Mouse (Mus musculus) myocyte (in vitro differentiated cells): ENCODE measurements at regions not wholly inside any gene's neighbourhood (a gene's known extent, or its start where the extent isn't known, plus 50 kb on each side); places are given as distances from the start of the nearest gene placed in this dataset.

ENCODE experiments used
- H3K27me3 ChIP-seq: one replicate; pipeline ENCODE4 v1.6.1; 2011; ENCODE audit not compliant: control insufficient read depth, insufficient read depth, insufficient read length
- H3K36me3 ChIP-seq: one replicate; pipeline ENCODE4 v1.6.1; 2011; ENCODE audit not compliant: control insufficient read depth, insufficient read depth
- H3K4me2 ChIP-seq: one replicate; pipeline ENCODE4 v1.6.1; 2011; ENCODE audit warnings: low read depth, control low read depth
- H3K4me3 ChIP-seq: one replicate; pipeline ENCODE4 v1.5.1; 2011; ENCODE audit warnings: mild to moderate bottlenecking, control low read depth, moderate library complexity
- H3K79me2 ChIP-seq: one replicate; pipeline ENCODE4 v1.6.1; 2011; ENCODE audit not compliant: control insufficient read depth, insufficient read depth
- H3ac ChIP-seq: one replicate; pipeline ENCODE4 v1.6.1; 2011; ENCODE audit not compliant: control insufficient read depth, insufficient read length
- CEBPB ChIP-seq: IDR thresholded peaks from 2 replicates; pipeline ENCODE4 v1.6.1; 2011; ENCODE audit warnings: mild to moderate bottlenecking, moderate library complexity; ENCODE audit not compliant: poor library complexity, insufficient read depth, severe bottlenecking
- E2F4 ChIP-seq: IDR thresholded peaks from one replicate; pipeline ENCODE4 v1.6.1; 2011; ENCODE audit warnings: mild to moderate bottlenecking, control low read depth, moderate library complexity; ENCODE audit not compliant: insufficient read depth
- MAX ChIP-seq: IDR thresholded peaks from one replicate; pipeline ENCODE4 v1.6.1; 2011; ENCODE audit warnings: low read depth, mild to moderate bottlenecking, control low read depth
- MYOD1 ChIP-seq, 3 experiments: IDR thresholded peaks; one replicate each; pipeline ENCODE4 v1.6.1; 2011; ENCODE audit warnings: control low read depth in 2 of 3, low read depth in 2 of 3, mild to moderate bottlenecking in 2 of 3, moderate library complexity in 1 of 3; ENCODE audit not compliant: insufficient read length in 2 of 3, control insufficient read depth in 1 of 3
- MYOG ChIP-seq, 3 experiments: IDR thresholded peaks; one replicate each; pipeline ENCODE4 v1.6.1; 2011; ENCODE audit warnings: control low read depth in 2 of 3, low read depth in 2 of 3, mild to moderate bottlenecking in 2 of 3; ENCODE audit not compliant: insufficient read length in 2 of 3, control insufficient read depth in 1 of 3, insufficient read depth in 1 of 3
- POLR2A ChIP-seq: IDR thresholded peaks from one replicate; pipeline ENCODE4 v1.6.1; 2011; ENCODE audit warnings: low read depth, mild to moderate bottlenecking, control low read depth, moderate library complexity; ENCODE audit not compliant: insufficient read length
- POLR2AphosphoS2 ChIP-seq: IDR thresholded peaks from one replicate; pipeline ENCODE4 v1.6.1; 2011; ENCODE audit warnings: low read depth, control low read depth; ENCODE audit not compliant: insufficient read length
- REST ChIP-seq: IDR thresholded peaks from one replicate; pipeline ENCODE4 v1.6.1; 2011; ENCODE audit warnings: mild to moderate bottlenecking, control low read depth, moderate library complexity; ENCODE audit not compliant: insufficient read depth, insufficient read length
- SRF ChIP-seq: IDR thresholded peaks from one replicate; pipeline ENCODE4 v1.6.1; 2011; ENCODE audit warnings: low read depth; ENCODE audit not compliant: control insufficient read depth, insufficient read length
- TCF12 ChIP-seq: IDR thresholded peaks from one replicate; pipeline ENCODE4 v1.6.1; 2011; ENCODE audit warnings: mild to moderate bottlenecking, control low read depth; ENCODE audit not compliant: poor library complexity, insufficient read depth, severe bottlenecking
- TCF3 ChIP-seq: IDR thresholded peaks from one replicate; pipeline ENCODE4 v1.6.1; 2011; ENCODE audit warnings: low read depth, control low read depth; ENCODE audit not compliant: insufficient read length
- USF1 ChIP-seq: IDR thresholded peaks from one replicate; pipeline ENCODE4 v1.6.1; 2011; ENCODE audit warnings: low read depth, mild to moderate bottlenecking, control low read depth, moderate library complexity

GRCm38 (mm10) chr10:16033096-16033495, 1315.1 kb upstream of the Gje1 start:
- Histone ChIP-seq H3K4me3 (no peak overlapping the region), H3K79me2 (no peaks in the 10 kb centered on the region), H3K36me3 (no peaks in the 10 kb centered on the region), H3K4me2 (no peak overlapping the region), H3K27me3 (no peaks in the 10 kb centered on the region), H3ac (no peak overlapping the region)
- TF ChIP-seq POLR2A, result no peak
- no peak for TF ChIP-seq MAX
- TF ChIP-seq SRF, result no peak
- TF ChIP-seq TCF3, result no peak
- TF ChIP-seq MYOD1 (IDR thresholded peaks at IDR 0.05; ENCODE audit: control insufficient read depth in 1 of 3, insufficient read length in 2 of 3, low read depth in 2 of 3), result no peak
- TF ChIP-seq REST, result no peak
- no peak for TF ChIP-seq CEBPB
- no peak for TF ChIP-seq POLR2AphosphoS2
- TF ChIP-seq USF1, result no peak
- TF ChIP-seq E2F4, result no peak
- no peak for TF ChIP-seq MYOG (IDR thresholded peaks at IDR 0.05; ENCODE audit: control insufficient read depth in 1 of 3, insufficient read depth in 1 of 3, insufficient read length in 2 of 3, low read depth in 2 of 3)
- TF ChIP-seq TCF12, result no peak

DNA sequence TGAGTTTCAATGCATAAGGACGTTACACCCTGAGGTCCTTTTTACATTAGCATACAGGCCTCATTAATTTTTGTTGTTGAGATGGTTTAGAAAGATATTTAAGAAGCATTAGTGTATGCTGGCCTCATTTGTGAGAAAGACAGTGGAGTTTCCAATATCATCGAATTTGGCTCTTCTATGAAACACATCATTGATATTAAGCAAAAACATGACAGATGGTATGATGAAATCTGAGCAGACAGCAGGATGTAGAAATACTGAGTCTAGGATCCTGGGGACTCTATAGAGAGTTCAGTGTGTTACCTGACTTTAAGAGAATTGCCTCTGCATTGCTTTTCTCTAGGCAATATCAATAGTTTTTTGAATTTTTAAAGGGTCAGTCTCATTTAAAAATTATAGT, 1312.8 kb upstream of the Gje1 start:
- H3K4me3 ChIP-seq, result no peak overlapping the region
- no peaks in the 10 kb centered on the region for H3K79me2 ChIP-seq
- TF ChIP-seq POLR2AphosphoS2 (no peak), MYOD1 (IDR thresholded peaks at IDR 0.05; ENCODE audit: control insufficient read depth in 1 of 3, insufficient read length in 2 of 3, low read depth in 2 of 3) (no peak), REST (no peak), E2F4 (no peak), USF1 (no peak), MAX (no peak), POLR2A (no peak), SRF (no peak), MYOG (IDR thresholded peaks at IDR 0.05; ENCODE audit: control insufficient read depth in 1 of 3, insufficient read depth in 1 of 3, insufficient read length in 2 of 3, low read depth in 2 of 3) (no peak)
- no peaks in the 10 kb centered on the region for H3K27me3 ChIP-seq
- H3ac ChIP-seq, result no peak overlapping the region
- no peak overlapping the region for H3K4me2 ChIP-seq
- no peaks in the 10 kb centered on the region for H3K36me3 ChIP-seq

DNA sequence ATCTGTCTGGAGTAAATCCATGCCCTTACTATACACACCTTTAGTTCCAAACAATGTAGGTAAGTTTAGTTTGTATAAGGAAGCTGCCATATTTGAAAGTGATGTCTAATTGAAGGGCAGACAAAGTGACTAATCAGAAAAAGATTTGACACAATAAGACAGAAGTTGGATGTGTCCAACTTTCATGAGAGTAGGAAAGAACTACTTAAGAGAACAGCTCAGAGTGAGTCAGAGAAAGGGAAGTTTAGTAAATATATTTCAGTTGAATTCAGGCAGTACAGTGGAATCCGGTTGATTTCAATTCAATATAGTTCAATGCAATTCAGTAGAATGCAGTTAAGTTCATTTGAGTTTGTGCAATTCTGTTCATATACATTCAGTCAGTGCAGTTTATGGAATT, 1296.8 kb upstream of the Gje1 start:
- H3ac ChIP-seq, result no peak overlapping the region
- H3K27me3 ChIP-seq, result no peaks in the 10 kb centered on the region
- H3K36me3 ChIP-seq, result no peaks in the 10 kb centered on the region
- H3K4me3 ChIP-seq, result no peak overlapping the region
- H3K4me2 ChIP-seq, result no peak overlapping the region
- TF ChIP-seq TCF12, result no peak
- TF ChIP-seq POLR2AphosphoS2, result no peak
- TF ChIP-seq E2F4, result no peak
- TF ChIP-seq MYOD1 (IDR thresholded peaks at IDR 0.05; ENCODE audit: control insufficient read depth in 1 of 3, insufficient read length in 2 of 3, low read depth in 2 of 3), result no peak
- TF ChIP-seq SRF, result no peak
- TF ChIP-seq USF1, result no peak
- no peak for TF ChIP-seq REST
- H3K79me2 ChIP-seq, result no peaks in the 10 kb centered on the region

- TF ChIP-seq SRF (no peak), REST (no peak)
- no peak overlapping the region for H3K4me3 ChIP-seq
- no peaks in the 10 kb centered on the region for H3K27me3 ChIP-seq
- no peaks in the 10 kb centered on the region for H3K36me3 ChIP-seq
- H3K4me2 ChIP-seq, result no peak overlapping the region
- H3ac ChIP-seq, result no peak overlapping the region
- H3K79me2 ChIP-seq, result no peaks in the 10 kb centered on the region
These were observed 1283.2 kb upstream of the Gje1 start for GRCm38 (mm10) chr10:16001246-16001645.

DNA sequence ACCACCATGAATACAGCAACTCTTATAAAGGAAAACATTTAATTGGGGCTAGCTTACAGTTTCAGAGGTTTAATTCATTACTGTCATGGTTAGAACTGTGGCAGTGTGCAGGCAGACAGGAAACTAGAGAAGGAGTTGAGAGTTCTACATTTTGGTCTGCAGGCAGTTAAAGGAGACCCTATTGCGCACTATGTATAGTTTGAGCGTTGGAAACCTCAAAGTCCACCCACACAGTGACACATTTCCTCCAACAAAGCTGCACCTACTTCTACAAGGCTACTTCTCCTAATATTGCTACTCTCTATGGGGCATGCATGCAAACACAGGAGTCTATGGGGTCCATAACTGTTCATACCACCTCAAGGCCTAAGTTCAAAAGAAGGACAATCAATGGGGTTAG, 1275.3 kb upstream of the Gje1 start:
- TF ChIP-seq TCF12 (no peak), MAX (no peak), E2F4 (no peak), TCF3 (no peak), CEBPB (no peak), MYOG (IDR thresholded peaks at IDR 0.05; ENCODE audit: control insufficient read depth in 1 of 3, insufficient read depth in 1 of 3, insufficient read length in 2 of 3, low read depth in 2 of 3) (no peak), MYOD1 (IDR thresholded peaks at IDR 0.05; ENCODE audit: control insufficient read depth in 1 of 3, insufficient read length in 2 of 3, low read depth in 2 of 3) (no peak), USF1 (no peak), POLR2A (no peak), POLR2AphosphoS2 (no peak), SRF (no peak), REST (no peak)
- no peaks in the 10 kb centered on the region for H3K27me3 ChIP-seq
- no peak overlapping the region for H3K4me3 ChIP-seq
- H3ac ChIP-seq, result no peak overlapping the region
- no peaks in the 10 kb centered on the region for H3K36me3 ChIP-seq
- H3K4me2 ChIP-seq, result no peak overlapping the region
- no peaks in the 10 kb centered on the region for H3K79me2 ChIP-seq
